Mouse (Mus musculus) cortical plate, adult 2 months (tissue): ENCODE data around the gene A930002H24Rik.

ENCODE experiments used
- CTCF ChIP-seq: fragments of 200-500 bp; IDR thresholded peaks from 2 replicates; pipeline ENCODE4 v1.5.1; 2011; ENCODE audit warnings: mild to moderate bottlenecking, control low read depth, low read length; ENCODE audit not compliant: insufficient read depth; ENCODE audit errors: extremely low read depth
- POLR2A ChIP-seq: fragments of 200-500 bp; IDR thresholded peaks from 2 replicates; pipeline ENCODE4 v1.6.1; 2011; ENCODE audit warnings: mild to moderate bottlenecking, low read length, control low read depth; ENCODE audit not compliant: insufficient read depth; ENCODE audit errors: extremely low read depth

GRCm38 (mm10) chr17:63909297-63909696 lies 45.7 kb upstream of the A930002H24Rik start:
- TF ChIP-seq POLR2A (no peak), CTCF (no peak)
